Mouse (Mus musculus) G1E (cell line): Measurements from ENCODE around the gene Adgrg1.

Experiments
- CTCF ChIP-seq: IDR thresholded peaks from 2 replicates; pipeline ENCODE4 v1.5.1; 2012; ENCODE audit warnings: low read depth, low read length, inconsistent platforms, mixed read lengths
- GATA2 ChIP-seq: IDR thresholded peaks from 2 replicates; pipeline ENCODE4 v1.6.1; 2012; ENCODE audit warnings: low read depth, low read length, inconsistent platforms, borderline replicate concordance
- POLR2AphosphoS5 ChIP-seq: IDR thresholded peaks from 2 replicates; pipeline ENCODE4 v1.6.1; 2012; ENCODE audit warnings: low read depth, low read length, inconsistent platforms; ENCODE audit not compliant: insufficient replicate concordance
- TAL1 ChIP-seq: conservative IDR thresholded peaks from 2 replicates; pipeline ENCODE4 v1.6.1; 2012; ENCODE audit warnings: low read depth, low read length, inconsistent platforms, mixed read lengths

DNA sequence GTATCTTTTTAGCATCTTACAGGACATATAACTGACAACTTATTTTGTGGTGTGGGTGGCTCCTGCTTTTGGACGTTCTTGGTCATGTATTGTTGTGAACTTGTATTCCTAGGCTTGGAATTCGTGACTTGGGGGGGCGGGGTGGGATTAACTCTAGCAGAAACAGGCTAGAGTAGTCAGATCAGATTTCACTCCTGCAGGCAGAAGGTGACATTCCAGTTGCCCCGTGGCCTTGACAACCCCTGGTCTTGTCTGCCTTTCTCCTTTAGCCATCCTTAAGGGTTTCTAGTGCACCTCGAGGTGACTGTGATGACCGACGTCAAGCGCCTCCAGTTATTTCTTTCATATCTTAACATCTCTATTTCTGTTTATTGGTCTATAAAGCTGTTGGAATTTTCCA, 48.6 kb downstream of the Adgrg1 start:
- no peak for TF ChIP-seq CTCF
- no peak for TF ChIP-seq TAL1
- TF ChIP-seq POLR2AphosphoS5: no peak
- TF ChIP-seq GATA2: no peak
